Mouse (Mus musculus) stomach, embryonic 16.5 days (tissue): ENCODE data around the gene Als2cr12. TPM values are rescaled to one million over a fixed set of nuclear protein-coding genes. Genes with fewer than 3 reads are reported as not detected.

Experiments used
- ATAC-seq: fragments of 200-750 bp; cut with Nextera tagmentation; 2 replicates; pipeline ENCODE4 v1.8.0; 2017; ENCODE audit warnings: moderate number of reproducible peaks, moderate TSS enrichment; ENCODE audit not compliant: insufficient read depth, low FRiP score
- H3K27ac ChIP-seq: fragments of 300-500 bp; sonication (generic); 2 replicates; pipeline ENCODE4 v1.5.1; 2014; ENCODE audit warnings: low read length
- H3K27me3 ChIP-seq: fragments of 300-500 bp; sonication (generic); 2 replicates; pipeline ENCODE4 v1.6.1; 2014; ENCODE audit warnings: low read length, control low read depth, mixed read lengths; ENCODE audit not compliant: control insufficient read depth, insufficient read depth
- H3K36me3 ChIP-seq: fragments of 300-500 bp; sonication (generic); 2 replicates; pipeline ENCODE4 v1.6.1; 2014; ENCODE audit warnings: low read length; ENCODE audit not compliant: control insufficient read depth, insufficient read depth
- H3K4me1 ChIP-seq: fragments of 300-500 bp; sonication (generic); 2 replicates; pipeline ENCODE4 v1.6.1; 2014; ENCODE audit warnings: low read length, control low read depth, mixed read lengths; ENCODE audit not compliant: control insufficient read depth, insufficient read depth
- H3K4me2 ChIP-seq: fragments of 300-500 bp; sonication (generic); 2 replicates; pipeline ENCODE4 v1.6.1; 2014; ENCODE audit warnings: low read depth, low read length, mixed read lengths
- H3K4me3 ChIP-seq: fragments of 300-500 bp; sonication (generic); replicated peaks from 2 replicates; pipeline ENCODE4 v1.5.1; 2014; ENCODE audit warnings: mild to moderate bottlenecking, low read length
- H3K9ac ChIP-seq: fragments of 300-500 bp; sonication (generic); 2 replicates; pipeline ENCODE4 v1.6.1; 2014; ENCODE audit warnings: low read length
- H3K9me3 ChIP-seq: fragments of 300-500 bp; sonication (generic); replicated peaks from 2 replicates; pipeline ENCODE4 v1.6.1; 2016; ENCODE audit warnings: low read length, control low read depth; ENCODE audit not compliant: control insufficient read depth
- WGBS: fragments of 180-500 bp; shearing (Covaris S2); extraction: QIAGEN DNeasy Blood & Tissue Kit; methylation state at CpG from one replicate; pipeline ENCODE4 v1.1.7; 2014; 5-methylcytosine and 5-hydroxymethylcytosine counted together
- polyA plus RNA-seq: library from polyadenylated mRNA; unstranded; fragments of >200 nt; fragmentation: Nextera tagmentation; extraction: Ambion mirVana; gene quantifications from 2 replicates; pipeline ENCODE4 v1.2.1, GENCODE M21; 2015

Als2cr12 gene
- polyA plus RNA-seq, 1 experiment from 2014 or later, result 0.43 TPM

DNA sequence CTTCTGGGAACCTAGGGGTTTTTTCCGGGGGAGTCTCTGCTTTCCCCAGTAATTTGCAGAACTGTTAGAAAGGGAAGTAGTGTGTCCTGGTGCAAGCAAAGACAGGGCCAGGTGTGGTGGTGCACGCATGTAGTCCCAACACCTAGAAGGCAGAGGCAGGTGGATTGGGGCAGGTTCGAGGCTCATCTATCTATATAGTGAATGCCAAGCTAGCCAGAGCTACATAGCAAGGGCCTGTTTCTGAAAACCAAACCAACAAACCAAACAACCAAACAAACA is 32.7 kb upstream of the Als2cr12 start:
- H3K9me3 ChIP-seq, result no peaks in the 10 kb centered on the region
- H3K4me3 ChIP-seq, result no peak overlapping the region
- H3K36me3 ChIP-seq, result peaks cover 23% of the 10 kb centered on the region; the same call in 1 of the 2 replicates
- H3K4me1 ChIP-seq, result 0 out of 2 replicates have a peak, but pooled peaks cover 4% of the 10 kb centered on the region
- H3K27me3 ChIP-seq, result no peaks in the 10 kb centered on the region
- ATAC-seq, result no peak
- WGBS, result 91% methylated on average over 3 of the region's 3 CpGs
- no peak overlapping the region for H3K9ac ChIP-seq
- H3K4me2 ChIP-seq, result no peak overlapping the region
- H3K27ac ChIP-seq, result no peak overlapping the region

DNA sequence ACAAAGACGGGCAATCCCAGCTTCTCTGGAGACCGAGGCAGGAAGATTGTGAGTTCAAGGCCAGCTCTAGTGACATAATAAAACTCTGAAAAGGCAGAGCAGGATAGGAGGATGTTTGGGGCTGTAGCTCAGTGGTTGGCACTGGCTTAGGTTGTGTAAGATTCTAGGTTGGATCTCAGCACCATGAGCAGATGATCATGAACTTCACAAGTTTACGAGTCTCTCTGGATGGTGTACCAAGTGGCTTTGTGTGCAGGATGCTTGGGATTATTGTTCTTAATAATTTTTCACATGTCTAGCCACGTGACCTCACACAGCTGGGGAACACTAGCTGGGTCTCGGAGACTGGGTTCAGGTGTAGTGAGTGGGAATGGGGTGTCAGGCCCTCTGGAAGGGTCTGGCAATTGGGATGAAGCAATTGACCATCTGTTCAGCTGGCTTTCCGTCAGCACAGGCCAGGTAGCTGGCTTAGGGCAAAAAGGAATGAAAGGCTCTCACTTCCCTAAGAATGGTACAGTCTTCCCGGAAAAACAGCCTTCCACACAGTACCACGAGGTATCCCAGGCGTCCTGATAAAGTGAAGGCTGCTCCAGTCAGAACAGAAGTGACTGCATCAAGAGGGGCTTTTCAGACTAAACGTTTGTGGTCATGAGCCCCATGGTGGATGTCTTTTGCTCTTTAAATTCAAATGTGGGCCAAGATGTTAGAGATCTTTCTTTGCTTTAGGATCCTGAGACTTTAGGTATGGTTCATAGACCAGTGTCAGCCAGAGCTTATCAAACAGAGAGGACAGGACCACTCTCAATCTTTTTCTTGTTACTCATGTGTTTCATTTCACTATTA is 32.2 kb upstream of the Als2cr12 start:
- Histone ChIP-seq H3K4me1 (peaks cover 4% of the 10 kb centered on the region; the same call in 1 of the 2 replicates), H3K27ac (no peak overlapping the region), H3K36me3 (peaks cover 19% of the 10 kb centered on the region; the same call in 1 of the 2 replicates), H3K9ac (no peak overlapping the region), H3K4me2 (no peak overlapping the region), H3K4me3 (no peak overlapping the region), H3K27me3 (no peaks in the 10 kb centered on the region), H3K9me3 (no peaks in the 10 kb centered on the region)
- 86% methylated on average over 10 of the region's 10 CpGs for WGBS
- no peak for ATAC-seq

DNA sequence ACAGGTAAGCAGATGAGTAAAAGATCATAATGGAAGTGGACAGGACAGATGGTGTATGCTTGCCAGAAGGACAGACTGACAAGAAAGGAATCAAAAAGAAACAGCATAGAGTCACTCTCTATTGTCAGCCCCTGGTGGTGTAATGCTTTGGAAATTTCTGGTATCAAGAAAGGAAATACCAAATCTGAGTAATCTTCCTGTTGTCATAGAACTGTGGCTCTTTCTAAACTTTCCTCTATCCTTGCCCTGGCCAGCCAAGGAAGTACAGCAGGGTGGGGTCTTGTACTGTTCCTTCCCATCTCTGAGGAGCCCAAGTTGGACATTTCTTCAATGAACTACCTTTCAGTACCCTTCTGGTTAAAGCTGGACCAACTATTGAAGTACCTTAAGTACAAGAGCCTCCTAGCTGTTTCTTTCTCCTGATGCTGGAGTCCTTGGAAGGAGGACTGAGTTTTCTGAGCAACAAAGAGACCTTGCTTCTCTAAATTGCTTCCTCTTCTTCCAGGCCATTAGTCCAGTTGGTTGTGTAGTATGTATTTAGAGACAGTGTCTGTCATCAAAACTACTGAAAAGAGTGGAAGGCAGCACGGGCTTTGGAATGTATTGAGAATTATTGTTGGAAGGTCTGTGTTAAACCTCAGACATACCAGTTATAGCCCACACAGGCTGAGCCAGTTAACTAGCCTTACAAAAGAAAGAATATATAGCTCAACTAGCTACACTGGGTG is 31.4 kb upstream of the Als2cr12 start:
- H3K9me3 ChIP-seq, result no peaks in the 10 kb centered on the region
- ATAC-seq, result no peak
- H3K4me1 ChIP-seq, result peaks cover 4% of the 10 kb centered on the region; the same call in 1 of the 2 replicates
- H3K9ac ChIP-seq, result no peak overlapping the region
- H3K4me3 ChIP-seq, result no peak overlapping the region
- H3K27me3 ChIP-seq, result no peaks in the 10 kb centered on the region
- no peak overlapping the region for H3K4me2 ChIP-seq
- WGBS, result 83% methylated on average over 1 of the region's 1 CpGs
- no peak overlapping the region; the same call in 1 of the 2 replicates for H3K27ac ChIP-seq
- peaks cover 19% of the 10 kb centered on the region; the same call in 1 of the 2 replicates for H3K36me3 ChIP-seq

DNA sequence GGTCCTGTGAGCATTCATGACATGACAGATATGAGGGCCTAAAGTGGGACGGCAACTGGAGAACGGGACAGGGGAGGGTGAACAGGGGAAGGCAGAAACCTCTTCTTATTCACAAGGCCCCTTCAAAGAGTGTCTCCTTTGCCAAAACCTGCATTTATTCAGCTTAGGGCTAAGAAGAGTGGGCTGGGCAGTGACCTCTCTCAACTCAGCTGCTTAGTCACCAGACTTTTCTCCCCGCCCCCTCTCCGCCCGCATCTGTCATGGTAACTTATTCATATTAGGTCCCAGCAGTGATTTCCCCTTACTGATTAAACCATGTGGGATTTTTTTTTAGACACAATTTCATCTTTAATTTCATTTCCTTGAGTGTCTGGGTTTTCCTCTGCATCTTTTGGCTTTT is 30.0 kb upstream of the Als2cr12 start:
- Histone ChIP-seq H3K4me3 (no peak overlapping the region), H3K4me1 (peaks cover 4% of the 10 kb centered on the region; the same call in 1 of the 2 replicates), H3K27ac (no peak overlapping the region), H3K9me3 (no peaks in the 10 kb centered on the region), H3K36me3 (peaks cover 15% of the 10 kb centered on the region; the same call in 1 of the 2 replicates), H3K27me3 (no peaks in the 10 kb centered on the region), H3K4me2 (no peak overlapping the region), H3K9ac (no peak overlapping the region)
- 80% methylated on average over 5 of the region's 5 CpGs for WGBS
- ATAC-seq, result no peak

DNA sequence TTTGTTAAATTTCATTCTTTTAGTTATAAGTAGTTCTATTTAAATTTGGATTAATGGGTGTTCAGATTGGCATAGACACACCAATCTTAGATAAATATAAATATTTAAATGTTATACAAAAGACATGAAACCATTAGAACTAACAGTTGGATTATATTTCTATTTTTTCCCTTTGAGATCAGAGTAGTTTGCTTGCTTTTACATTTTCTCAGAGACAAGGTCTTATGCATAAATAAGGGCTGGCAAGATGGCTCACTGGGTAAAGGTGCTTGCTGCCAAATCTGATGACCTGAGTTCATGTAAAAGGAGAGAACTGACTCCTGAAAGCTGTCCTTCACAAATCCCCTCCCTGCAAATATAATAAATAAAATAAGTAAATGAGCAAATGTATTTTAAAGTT is 29.3 kb upstream of the Als2cr12 start:
- no peak overlapping the region for H3K4me2 ChIP-seq
- ATAC-seq, result no peak
- peaks cover 4% of the 10 kb centered on the region; the same call in 1 of the 2 replicates for H3K4me1 ChIP-seq
- no peaks in the 10 kb centered on the region for H3K9me3 ChIP-seq
- no peak overlapping the region for H3K9ac ChIP-seq
- H3K27ac ChIP-seq, result no peak overlapping the region
- no peaks in the 10 kb centered on the region for H3K27me3 ChIP-seq
- peaks cover 15% of the 10 kb centered on the region; the same call in 1 of the 2 replicates for H3K36me3 ChIP-seq
- no peak overlapping the region for H3K4me3 ChIP-seq

DNA sequence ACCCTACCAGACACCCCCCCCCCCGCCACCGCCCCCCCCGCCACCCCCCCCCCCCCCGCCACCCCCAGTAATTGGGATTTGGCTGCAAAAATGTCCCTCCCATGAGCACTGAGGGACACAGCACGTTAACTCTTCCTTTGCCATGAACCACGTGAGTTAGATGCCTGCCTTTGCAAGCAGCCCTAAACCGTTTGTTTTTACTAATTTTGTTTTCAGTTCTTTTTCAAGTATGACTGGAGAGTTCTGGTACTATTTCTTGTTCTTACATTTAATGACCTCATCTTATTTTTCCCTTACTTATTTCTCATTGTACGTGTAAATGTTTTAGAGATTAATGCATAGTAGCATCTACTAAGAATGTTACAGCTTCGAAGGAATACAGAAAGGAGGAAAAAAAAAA is 28.7 kb upstream of the Als2cr12 start:
- Histone ChIP-seq H3K27ac (no peak overlapping the region), H3K4me1 (peaks cover 4% of the 10 kb centered on the region; the same call in 1 of the 2 replicates), H3K9me3 (no peaks in the 10 kb centered on the region), H3K4me2 (no peak overlapping the region), H3K36me3 (peaks cover 14% of the 10 kb centered on the region; the same call in 1 of the 2 replicates), H3K9ac (no peak overlapping the region), H3K27me3 (no peaks in the 10 kb centered on the region), H3K4me3 (no peak overlapping the region)
- ATAC-seq, result no peak
- WGBS, result 72% methylated on average over 5 of the region's 9 CpGs

DNA sequence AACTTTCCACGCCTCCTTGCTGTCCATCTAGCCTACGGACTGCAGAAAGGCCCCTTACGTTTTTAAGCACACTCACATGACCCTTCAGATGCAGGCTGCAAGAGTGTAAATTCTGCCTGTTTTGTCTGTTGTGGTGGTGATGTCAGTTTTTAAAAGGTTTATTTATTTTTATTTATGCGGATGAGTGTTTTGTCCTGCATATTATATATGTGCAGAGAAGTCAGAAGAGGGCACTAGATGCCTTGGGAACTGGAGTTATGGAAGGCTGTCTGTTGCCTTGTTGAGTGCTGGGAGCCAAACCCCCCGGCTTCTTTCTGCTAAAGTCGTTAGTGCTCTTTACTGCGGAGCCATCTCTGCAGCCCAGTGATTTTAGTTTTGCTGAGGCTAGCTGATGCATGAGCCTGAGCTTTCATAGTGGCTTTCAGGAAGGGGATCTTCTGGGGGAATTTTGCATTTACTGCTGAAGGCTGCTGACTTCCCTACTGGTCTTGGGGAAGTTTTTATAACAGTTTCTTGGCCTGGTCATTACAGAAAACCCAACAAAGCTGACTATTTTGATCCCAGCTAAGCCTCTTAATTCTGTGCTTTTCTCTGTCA is 28.1 kb upstream of the Als2cr12 start:
- WGBS, result 57% methylated on average over 7 of the region's 7 CpGs
- peak overlapping the region; percentile 5; the same call in 1 of the 2 replicates for H3K27ac ChIP-seq
- no peak overlapping the region for H3K9ac ChIP-seq
- H3K4me3 ChIP-seq, result no peak overlapping the region
- no peak for ATAC-seq
- H3K36me3 ChIP-seq, result peaks cover 10% of the 10 kb centered on the region; the same call in 1 of the 2 replicates
- peaks cover 7% of the 10 kb centered on the region; the same call in 1 of the 2 replicates for H3K4me1 ChIP-seq
- no peaks in the 10 kb centered on the region for H3K9me3 ChIP-seq
- H3K27me3 ChIP-seq, result no peaks in the 10 kb centered on the region
- no peak overlapping the region for H3K4me2 ChIP-seq

DNA sequence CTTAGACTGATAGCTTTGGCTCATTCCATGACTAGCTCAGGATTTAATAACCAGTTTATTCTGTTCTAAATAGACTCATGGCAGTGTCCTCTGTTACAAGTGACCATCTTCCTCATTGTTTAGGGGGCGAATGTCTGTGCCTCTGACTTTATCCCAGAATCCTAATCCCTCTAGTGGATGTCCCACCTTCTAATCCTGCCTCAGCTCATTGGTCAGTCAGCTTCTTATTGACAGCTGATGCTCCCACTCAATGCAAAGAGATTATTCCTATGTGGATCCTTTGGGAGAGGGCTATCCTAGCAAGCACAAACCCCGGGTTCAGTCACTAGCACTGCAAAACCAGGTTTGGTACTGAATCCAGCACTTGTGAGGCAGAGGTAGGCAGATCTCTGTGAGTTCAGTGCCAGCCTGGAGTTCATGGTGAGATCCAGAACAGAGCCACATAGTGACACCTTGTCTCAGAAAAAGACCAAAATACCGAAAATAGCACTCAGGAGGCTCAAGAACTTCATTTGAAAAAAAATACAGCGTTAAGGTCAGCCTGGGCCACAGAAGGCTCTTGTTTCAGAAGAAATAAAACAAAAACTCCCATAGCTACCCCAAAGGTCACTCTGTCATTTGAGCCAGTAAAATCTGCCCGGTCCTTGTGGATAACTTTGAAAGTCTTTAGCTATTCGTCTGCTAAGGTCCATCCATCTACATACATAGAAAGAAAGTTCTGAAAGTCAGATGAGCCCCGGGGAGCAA is 27.4 kb upstream of the Als2cr12 start:
- Histone ChIP-seq H3K4me1 (peaks cover 7% of the 10 kb centered on the region; the same call in 1 of the 2 replicates), H3K4me2 (no peak overlapping the region)

More for the DNA sequence above, 27.4 kb upstream of the Als2cr12 start:
- no peaks in the 10 kb centered on the region for H3K27me3 ChIP-seq
- H3K4me3 ChIP-seq, result no peak overlapping the region
- peaks cover 6% of the 10 kb centered on the region; the same call in 1 of the 2 replicates for H3K36me3 ChIP-seq
- H3K9ac ChIP-seq, result no peak overlapping the region
- H3K9me3 ChIP-seq, result no peaks in the 10 kb centered on the region
- no peak for ATAC-seq
- no peak overlapping the region for H3K27ac ChIP-seq
- 68% methylated on average over 7 of the region's 7 CpGs for WGBS
